Mouse (Mus musculus) E14TG2a.4 (cell line): Measurements from ENCODE around the gene Pola1.

ENCODE experiments used
- CTCF ChIP-seq: conservative IDR thresholded peaks from 2 replicates; pipeline ENCODE4 v1.5.1; 2014; ENCODE audit warnings: low read length
- NANOG ChIP-seq: IDR thresholded peaks from 2 replicates; pipeline ENCODE4 v1.6.1; 2014; ENCODE audit warnings: borderline replicate concordance, low read length, mixed read lengths

GRCm38 (mm10) chrX:93630256-93630655 is 1.7 kb downstream of the Pola1 start:
- no peak for TF ChIP-seq CTCF
- TF ChIP-seq NANOG: no peak
